Mouse (Mus musculus) cerebral cortex, adult 2 months (tissue): Measurements from ENCODE around the gene Tmem161b.

ENCODE experiments used
- WGBS: fragments of 180-500 bp; shearing (Covaris S2); methylation state at CpG from one replicate; pipeline ENCODE4 v1.1.7; 2018; 5-methylcytosine and 5-hydroxymethylcytosine counted together

The Tmem161b gene

GRCm38 (mm10) chr13:84221820-84222681 is at the start of gene Tmem161b:
Tmem161b (plus strand) TSS chr13:84222296.
- under 1% methylated on average over 52 of the region's 52 CpGs for WGBS

- 83% methylated on average over 3 of the region's 3 CpGs for WGBS
Measured at GRCm38 (mm10) chr13:84192723-84193122, 29.4 kb upstream of the Tmem161b start.

GRCm38 (mm10) chr13:84222682-84222992 is 541 bp downstream of the Tmem161b start:
- 2% methylated on average over 10 of the region's 10 CpGs for WGBS

DNA sequence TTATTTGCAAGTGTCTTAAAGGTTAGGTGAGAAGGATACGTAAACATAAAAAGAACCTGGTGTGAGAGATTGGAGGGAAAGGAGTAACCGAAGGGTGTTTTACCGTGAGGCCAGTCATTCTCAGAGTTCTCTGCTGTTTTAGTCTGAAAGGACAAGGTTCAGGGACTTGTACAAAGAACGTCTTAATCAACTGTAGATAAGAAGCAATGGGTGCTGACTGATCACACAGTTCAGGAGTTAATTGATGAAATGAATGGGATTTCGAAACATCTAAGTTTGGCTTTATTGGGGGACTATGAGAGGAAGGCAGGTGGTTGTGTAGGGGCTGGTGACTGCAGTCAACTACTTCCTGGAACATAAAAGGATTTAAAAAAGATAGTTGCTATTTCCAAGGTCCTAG is 922 bp downstream of the Tmem161b start:
- WGBS = 35% methylated on average over 5 of the region's 5 CpGs

GRCm38 (mm10) chr13:84234019-84234418 is 11.9 kb downstream of the Tmem161b start:
- 65% methylated on average over 2 of the region's 2 CpGs for WGBS

GRCm38 (mm10) chr13:84236768-84237167 is 14.7 kb downstream of the Tmem161b start:
- WGBS = 95% methylated on average over 7 of the region's 7 CpGs

- 45% methylated on average over 3 of the region's 3 CpGs for WGBS
Measured at GRCm38 (mm10) chr13:84248065-84248464, 26.0 kb downstream of the Tmem161b start.

DNA sequence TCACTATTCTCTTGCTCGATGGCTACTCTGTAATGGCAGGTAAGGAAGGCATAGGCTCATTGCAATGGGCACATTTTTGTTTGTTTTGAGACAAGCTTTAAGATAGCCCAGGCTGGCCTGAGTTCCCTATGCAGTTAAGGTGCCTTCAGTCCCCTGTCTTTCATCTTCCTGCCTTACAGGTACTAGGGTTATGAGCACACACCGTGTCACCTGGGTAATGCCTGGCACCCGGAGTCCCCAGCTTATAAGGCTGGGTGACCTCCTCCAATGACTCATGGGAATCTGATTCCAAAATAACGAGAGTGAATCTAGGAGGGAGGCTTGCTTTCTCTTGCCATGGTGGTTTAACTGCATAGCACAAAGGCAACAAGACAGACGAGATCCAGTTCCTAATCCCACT is 29.2 kb downstream of the Tmem161b start:
- WGBS = 74% methylated on average over 5 of the region's 5 CpGs

GRCm38 (mm10) chr13:84255047-84255446 is 33.0 kb downstream of the Tmem161b start:
- WGBS = 100% methylated on average over 1 of the region's 1 CpGs

- 97% methylated on average over 1 of the region's 1 CpGs for WGBS
Measured at GRCm38 (mm10) chr13:84264418-84264817, 42.3 kb downstream of the Tmem161b start.

- WGBS = 99% methylated on average over 5 of the region's 5 CpGs
Measured at GRCm38 (mm10) chr13:84276246-84276645, 54.1 kb downstream of the Tmem161b start.

GRCm38 (mm10) chr13:84280352-84280751 is 58.3 kb downstream of the Tmem161b start:
- 86% methylated on average over 4 of the region's 4 CpGs for WGBS

DNA sequence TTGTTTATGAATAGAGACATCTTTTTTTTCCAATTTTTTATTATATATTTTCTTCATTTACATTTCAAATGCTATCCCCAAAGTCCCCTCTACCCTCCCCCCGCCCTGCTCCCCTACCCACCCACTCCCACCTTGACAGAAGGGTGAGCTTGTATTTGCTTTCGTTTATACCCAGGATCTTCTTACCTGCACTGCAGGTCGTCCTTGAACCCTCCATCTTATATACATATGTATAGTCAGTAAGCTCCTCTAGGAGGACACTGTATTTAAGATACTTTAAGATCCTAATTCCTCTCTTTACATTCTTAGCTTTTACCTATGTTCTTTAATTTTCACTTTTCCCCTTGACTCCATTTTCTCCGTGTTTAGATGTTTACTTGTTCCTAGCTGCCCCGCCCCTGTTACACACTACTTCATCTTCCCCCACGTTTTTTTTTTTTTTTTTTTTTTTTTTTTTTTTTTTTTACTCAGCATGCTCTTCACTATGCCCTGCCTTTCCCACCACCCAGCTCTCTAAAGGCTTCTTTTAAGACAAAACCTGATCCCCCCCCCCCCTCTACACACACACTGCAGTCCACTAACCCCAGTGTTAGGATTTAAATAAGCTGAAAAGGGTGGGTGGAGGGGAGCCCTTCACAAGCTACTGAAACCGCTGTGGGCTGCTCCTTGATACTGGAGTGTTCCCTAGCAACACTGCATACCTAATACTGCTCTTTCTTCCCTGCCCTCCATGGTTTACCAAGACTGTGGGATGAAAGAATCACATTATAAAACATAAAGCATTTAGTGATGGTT is 62.9 kb downstream of the Tmem161b start:
- 30% methylated on average over 7 of the region's 7 CpGs for WGBS

DNA sequence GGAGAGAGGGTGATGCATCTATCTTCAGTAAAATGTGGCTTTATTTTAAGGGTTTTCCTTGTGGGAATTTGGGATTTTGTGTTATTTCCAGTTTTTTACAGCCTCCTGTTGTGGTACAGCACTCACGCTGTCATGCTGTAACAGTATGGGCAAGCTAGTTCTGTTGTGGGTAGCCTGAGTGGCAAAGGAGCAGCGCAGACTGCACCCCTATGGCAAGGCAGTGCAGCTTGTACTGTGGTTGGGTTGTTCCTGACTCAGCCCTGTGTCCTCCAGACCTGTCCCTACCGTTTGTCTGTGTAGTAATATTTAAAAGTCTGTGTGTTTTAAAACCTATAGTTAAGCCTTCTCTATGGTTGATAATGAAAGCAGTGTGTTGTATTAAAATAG is 63.5 kb downstream of the Tmem161b start:
- whole genome bisulfite sequencing = 47% methylated on average over 3 of the region's 3 CpGs

- 57% methylated on average over 2 of the region's 2 CpGs for WGBS
Measured at GRCm38 (mm10) chr13:84299445-84300053, 77.5 kb downstream of the Tmem161b start.

- 40% methylated on average over 5 of the region's 5 CpGs for WGBS
Measured at GRCm38 (mm10) chr13:84343272-84343671, 121.2 kb downstream of the Tmem161b start.

GRCm38 (mm10) chr13:84343691-84344495 is 121.8 kb downstream of the Tmem161b start:
- 22% methylated on average over 13 of the region's 13 CpGs for WGBS

GRCm38 (mm10) chr13:84344711-84345110 is 122.6 kb downstream of the Tmem161b start:
- WGBS = 15% methylated on average over 7 of the region's 7 CpGs

DNA sequence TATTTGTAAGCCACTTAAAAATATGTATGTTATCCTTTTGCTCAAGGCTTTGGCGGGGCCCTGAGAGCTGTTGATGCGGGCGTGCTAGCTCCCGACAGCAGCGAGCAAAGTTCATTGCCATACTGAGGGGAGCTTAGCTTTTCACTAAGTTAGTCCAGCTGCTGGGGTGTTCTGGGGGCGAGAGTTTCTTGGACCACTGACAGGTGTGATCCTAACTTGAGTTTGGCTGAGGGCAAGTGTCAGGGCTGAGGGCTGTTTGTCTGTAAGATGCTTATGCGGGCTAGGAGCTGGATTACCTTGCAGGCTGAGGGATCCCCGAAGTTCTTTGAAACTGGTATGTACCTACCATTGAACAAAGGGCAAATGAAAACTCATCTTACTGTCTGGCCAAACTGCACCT is 123.0 kb downstream of the Tmem161b start:
- 19% methylated on average over 8 of the region's 8 CpGs for WGBS
